Mouse (Mus musculus) lung, adult 2 months (tissue): ENCODE data around the gene Apoe.

Experiments used
- CTCF ChIP-seq: fragments of 200-500 bp; IDR thresholded peaks from 2 replicates; pipeline ENCODE4 v1.5.1; 2011; ENCODE audit warnings: mild to moderate bottlenecking, low read length, control low read depth; ENCODE audit not compliant: insufficient read depth
- POLR2A ChIP-seq: fragments of 200-500 bp; IDR thresholded peaks from 2 replicates; pipeline ENCODE4 v1.6.1; 2011; ENCODE audit warnings: low read depth, mild to moderate bottlenecking, control low read depth, low read length, borderline replicate concordance; ENCODE audit errors: extremely low read depth

- TF ChIP-seq CTCF (no peak), POLR2A (no peak)
Observed at GRCm38 (mm10) chr7:19652614-19653013, 46.4 kb downstream of the Apoe start.
